Mouse (Mus musculus): ENCODE measurements around the gene Mrps34.

Mrps34 gene

GRCm38 (mm10) chr17:24894995-24895547, at the start of gene Mrps34, which contains the start of gene Eme2:
Gene Mrps34 (plus strand): TSS chr17:24895116.
Gene Eme2 (minus strand): TSS chr17:24895087.
- peak; percentile 72 to 74 for DNase-seq

- DNase-seq, result no peak
Observed at GRCm38 (mm10) chr17:24847386-24847785, 47.5 kb upstream of the Mrps34 start.

- no peak for DNase-seq
Observed at GRCm38 (mm10) chr17:24848600-24849031, 46.3 kb upstream of the Mrps34 start.

- no peak for DNase-seq
Observed at GRCm38 (mm10) chr17:24849733-24850064, 45.2 kb upstream of the Mrps34 start.

DNA sequence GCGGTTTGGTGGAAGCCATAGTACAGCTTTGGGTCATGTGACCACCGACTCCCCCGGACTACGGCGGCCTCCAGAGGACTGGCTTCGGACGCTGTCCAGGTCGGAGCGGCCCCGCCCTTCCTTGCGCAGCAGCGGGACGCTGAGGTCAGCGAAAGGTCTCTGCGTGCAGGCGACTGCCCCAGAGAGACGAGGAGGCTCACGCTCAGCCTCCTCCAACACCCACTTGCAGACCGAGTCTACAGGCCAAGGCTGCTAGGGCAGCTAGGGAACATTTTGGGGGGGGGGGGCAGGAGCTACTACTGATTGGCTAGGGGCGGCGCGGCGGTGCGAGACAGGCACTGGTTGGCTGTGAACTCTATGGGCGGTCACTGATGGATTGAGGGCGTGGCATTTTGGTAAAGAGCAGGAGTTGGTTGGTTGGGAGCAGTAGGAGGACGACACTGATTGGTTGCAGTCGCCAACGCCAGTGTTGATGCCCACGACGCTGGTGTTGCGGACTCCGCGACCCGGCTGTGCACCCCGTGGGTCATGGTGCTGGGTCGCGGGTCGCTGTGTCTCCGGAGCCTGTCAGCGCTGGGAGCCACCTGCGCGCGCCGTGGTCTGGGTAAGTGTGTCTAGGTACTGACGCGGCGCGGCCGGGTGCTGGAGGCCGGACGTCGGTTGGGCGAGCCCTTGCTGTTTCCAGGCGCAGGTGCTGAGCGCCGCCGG, 44.7 kb upstream of the Mrps34 start, which contains the start of gene Fahd1:
Gene Fahd1 (minus strand): TSS at position 300 of the 708 bp plus-strand sequence.
- peak; percentile 90 to 96 for DNase-seq

DNA sequence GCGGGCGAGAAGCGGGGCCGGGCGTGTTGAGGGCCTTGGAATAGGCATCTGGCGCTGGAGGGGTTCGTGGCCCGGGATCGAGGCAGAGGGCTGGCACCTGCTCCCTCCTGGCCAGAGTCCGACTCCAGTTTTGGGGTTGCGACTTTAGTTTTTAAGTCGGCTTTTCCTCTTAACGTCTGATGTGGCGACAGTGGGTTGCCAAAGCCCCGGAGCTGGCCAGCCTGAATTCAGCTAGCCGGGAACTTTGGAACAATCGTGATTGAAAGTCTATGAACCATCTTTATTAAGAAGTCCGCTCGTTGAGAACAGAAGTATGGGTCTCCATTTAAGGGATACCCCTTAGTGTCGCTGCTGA, 44.2 kb upstream of the Mrps34 start:
- no peak for DNase-seq

DNA sequence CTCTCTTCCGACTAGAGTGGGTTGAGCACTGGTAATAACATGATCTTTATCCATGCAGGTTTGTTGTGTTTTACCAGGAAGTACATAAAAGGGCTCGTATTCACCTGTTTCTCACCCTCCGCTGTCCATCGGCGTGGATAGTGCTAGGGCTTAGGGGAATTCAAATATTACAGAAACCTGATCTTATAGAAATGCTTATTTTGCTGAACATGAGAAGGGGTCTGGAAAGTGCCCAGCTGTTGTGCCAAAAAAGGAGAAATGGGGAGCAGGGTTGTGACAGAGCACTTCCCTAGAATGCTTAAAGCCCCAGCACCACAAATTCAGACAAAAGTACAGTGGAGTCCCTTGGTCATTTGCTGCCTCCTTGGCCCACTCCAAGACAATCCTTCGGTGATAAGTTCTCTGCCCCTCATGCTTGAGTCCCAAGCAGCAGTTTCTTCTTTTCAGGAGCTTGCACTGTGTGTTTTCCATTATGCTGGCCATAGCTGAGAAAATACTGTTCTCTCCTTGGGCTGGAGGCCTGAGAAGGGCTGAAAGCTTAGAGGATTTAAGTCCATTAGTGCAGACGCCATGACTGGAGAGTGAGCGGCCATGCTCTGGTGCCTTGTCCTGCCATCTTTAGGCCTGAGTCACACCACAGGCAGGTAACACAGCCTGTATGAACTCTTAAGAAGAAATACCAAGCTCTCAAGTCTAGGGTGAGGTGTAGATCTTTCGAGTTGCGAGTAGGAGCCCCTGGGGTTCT, 43.4 kb upstream of the Mrps34 start:
- no peak for DNase-seq

- DNase-seq, result no peak
Observed at GRCm38 (mm10) chr17:24855838-24856464, 39.0 kb upstream of the Mrps34 start.

GRCm38 (mm10) chr17:24856589-24856988, 38.3 kb upstream of the Mrps34 start:
- DNase-seq, result no peak

DNA sequence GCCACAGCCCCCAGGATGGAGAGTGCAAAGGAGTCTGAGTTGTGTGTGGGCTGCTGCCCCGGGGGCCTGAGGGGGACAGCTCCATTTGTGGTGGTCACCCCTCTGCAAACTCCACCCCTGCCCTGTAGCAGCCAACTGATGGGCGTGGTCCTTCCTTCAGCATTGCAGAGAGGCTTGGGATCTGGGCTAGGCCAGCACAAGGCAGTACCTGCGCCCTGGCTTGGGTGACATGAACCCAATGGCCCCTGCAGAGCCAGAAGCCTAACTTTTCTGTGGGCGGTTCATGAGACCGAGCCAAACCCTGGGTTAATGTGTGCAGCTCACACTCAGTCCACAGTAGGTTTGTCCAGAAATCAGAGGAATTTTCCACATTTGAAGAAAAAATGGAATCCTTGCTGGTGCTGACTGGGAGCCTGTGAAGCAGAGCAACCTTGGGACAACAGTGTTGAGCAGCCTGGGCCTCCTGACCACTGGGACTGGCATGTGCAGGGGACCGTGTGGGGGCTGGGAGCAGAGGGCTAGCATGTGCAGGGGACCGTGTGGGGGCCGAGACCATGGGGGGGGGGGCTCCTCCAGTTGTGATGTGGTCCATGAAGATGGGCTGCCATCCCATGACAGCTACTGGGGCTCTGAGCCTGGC, 37.0 kb upstream of the Mrps34 start:
- no peak for DNase-seq

GRCm38 (mm10) chr17:24858967-24859366, 35.9 kb upstream of the Mrps34 start:
- no peak for DNase-seq

- no peak for DNase-seq
Observed at GRCm38 (mm10) chr17:24860076-24860475, 34.8 kb upstream of the Mrps34 start.

- no peak for DNase-seq
Observed at GRCm38 (mm10) chr17:24861785-24862184, 33.1 kb upstream of the Mrps34 start.

DNA sequence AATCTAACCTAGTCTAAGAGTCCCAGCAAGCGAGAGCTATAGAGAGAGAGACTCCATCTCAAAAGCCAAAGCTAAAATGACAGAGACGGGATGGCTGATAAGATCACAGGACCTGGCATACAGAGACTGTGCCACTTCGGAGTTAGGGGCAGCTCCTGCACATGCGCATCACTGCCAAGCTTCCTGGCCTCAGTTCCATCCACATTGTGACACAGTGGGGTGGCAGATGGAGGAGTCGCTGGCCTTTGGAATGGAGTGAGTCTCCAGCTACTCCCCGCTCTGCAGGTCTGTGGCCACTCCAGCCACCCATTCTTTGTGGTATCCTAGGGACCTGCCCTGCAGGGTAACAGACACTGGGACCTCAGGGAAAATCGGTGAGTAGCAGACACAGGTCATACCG, 29.1 kb upstream of the Mrps34 start, which contains the start of gene Igfals:
Gene Igfals (plus strand): TSS at position 222 of the 400 bp plus-strand sequence.
- no peak for DNase-seq

DNA sequence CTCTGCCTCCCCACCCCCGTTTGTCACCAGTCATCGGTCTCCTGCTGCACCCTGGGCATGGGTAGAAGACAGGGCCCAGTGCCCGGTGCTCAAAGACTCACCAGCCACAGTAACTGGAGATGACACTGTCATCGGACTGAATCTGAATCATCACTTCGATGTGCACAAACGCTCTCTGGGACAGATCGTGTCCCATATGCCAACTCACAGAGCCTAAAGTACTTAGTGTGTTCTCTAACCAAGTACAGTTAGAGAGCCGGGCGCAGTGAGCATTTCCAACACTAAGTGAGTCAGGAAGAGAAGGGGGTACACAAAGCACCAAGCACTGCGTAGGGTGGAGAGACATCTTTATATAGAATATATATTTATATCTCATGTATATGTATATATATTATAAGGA, 27.0 kb upstream of the Mrps34 start:
- no peak for DNase-seq

DNA sequence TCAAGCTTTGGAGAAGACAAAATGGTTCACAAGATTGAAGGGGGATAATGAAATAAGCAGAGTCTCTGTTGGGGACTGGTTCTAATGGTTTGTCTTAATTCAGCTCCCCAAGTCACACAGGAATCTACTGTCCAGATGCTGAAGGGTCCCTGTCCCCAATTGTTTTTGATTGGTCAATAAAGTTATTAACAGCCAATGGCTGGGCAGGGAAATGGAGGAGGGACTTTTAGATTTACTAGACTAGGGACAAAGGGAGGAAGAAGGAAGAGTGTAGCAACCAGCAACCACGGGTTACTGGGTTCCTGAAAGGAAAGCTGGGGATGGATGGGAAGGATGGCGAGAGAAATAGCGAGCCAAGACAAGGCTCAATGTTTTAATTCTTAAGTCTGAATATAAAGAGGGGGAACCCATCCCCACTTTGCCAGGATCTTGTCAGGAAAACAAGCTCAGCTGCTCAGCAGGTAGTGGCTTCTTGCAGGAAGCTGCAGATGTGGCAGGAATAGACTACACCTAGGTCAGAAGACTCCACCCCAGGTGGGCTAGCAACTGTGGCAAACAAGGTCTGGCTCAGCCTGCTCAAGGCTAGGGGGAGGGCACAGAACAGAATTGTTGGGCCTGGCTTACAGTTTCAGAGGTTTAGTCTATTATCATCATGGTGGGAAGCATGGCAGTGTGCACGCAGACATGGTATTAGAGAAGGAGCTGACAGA, 21.1 kb upstream of the Mrps34 start:
- DNase-seq, result no peak

DNA sequence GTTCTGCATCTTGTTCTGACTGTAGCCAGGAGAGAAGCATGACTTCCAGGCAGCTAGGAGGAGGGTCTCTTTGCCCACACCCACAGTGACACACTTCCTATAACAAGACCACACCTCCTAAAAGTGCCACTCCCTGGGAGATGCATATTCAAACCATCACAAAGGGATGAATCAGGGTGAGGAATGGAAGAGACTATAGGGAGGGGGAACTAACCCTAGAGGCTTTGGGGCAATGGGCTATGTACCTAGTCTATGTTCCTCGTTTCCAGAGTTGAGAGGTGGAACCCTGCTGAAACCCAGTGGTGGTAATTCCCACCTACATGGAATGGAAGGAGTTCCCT, 20.5 kb upstream of the Mrps34 start:
- no peak for DNase-seq

GRCm38 (mm10) chr17:24874989-24875388, 19.9 kb upstream of the Mrps34 start:
- no peak for DNase-seq

- no peak for DNase-seq
Observed at GRCm38 (mm10) chr17:24877336-24878116, 17.4 kb upstream of the Mrps34 start.

DNA sequence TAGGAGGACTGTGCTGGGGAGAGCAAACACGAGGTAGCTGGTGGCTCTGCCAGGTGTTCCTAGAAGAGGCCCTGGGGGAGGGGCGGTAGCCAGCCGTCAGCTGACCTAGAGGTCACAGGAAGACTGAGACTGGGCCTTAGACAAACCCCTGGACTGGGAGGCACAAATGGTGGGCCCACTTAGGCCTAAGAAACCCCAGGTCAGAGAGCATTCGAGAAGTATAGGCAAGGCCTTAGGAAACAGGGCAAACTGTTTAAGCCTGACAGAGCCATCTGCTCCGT, 16.9 kb upstream of the Mrps34 start:
- DNase-seq, result peak; percentile 40 to 67

GRCm38 (mm10) chr17:24878531-24878930, 16.4 kb upstream of the Mrps34 start:
- no peak for DNase-seq
